Mouse (Mus musculus): ENCODE data around the gene Zfp709.

DNA sequence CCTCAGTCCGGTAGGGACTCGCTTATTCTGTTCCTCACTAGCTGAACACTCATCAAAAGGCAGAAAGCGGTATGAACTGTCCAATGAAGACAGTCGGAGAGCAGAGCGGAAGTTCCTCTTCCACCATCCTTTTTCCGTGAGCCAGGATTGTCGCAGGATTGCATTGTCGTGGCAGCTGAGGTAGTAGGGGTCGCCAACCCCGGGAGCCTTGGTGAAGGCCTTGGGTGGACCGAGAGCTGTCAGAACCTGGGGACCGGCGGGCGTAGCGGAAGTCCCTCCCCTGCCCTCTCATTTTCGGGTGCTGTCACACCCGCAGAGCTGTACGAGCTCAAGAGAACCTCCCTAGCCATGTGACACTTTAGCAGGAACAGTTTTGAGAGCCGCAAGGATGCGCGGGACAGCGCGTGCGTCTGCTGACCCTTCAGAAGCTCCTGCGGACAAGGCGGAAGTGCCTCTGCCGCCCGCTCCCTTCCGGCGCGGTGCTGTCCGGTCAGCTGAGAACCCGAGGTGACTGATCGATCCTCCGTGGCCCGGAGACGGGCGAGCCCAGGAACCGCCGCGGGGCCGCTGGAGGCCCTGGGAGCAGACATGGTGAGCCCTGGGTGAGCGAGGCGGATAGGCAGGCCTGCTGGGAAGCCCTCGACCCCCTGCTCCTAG lies at the start of gene Zfp709:
- TF ChIP-seq CTCF (IDR thresholded peaks at IDR 0.05; ENCODE audit: low read depth) = no peak
- TF ChIP-seq EP300 (optimal IDR thresholded peaks at IDR 0.05) = no peak

Measured in stomach, postnatal 0 days (tissue).